Mouse (Mus musculus) cerebellum, adult 2 months (tissue): ENCODE data around the gene Spata9. TPM values are rescaled to one million over a fixed set of nuclear protein-coding genes. Genes with fewer than 3 reads are reported as not detected.

ENCODE experiments used
- DNase-seq, 2 experiments: peaks; one replicate each; pipeline ENCODE4 v3.0.0; 2021
- H3K27ac ChIP-seq: fragments of 200-500 bp; 2 replicates; pipeline ENCODE4 v1.5.1; 2012; ENCODE audit warnings: low read length, control low read depth, inconsistent platforms; ENCODE audit not compliant: insufficient read depth
- H3K27me3 ChIP-seq: fragments of 200-500 bp; 2 replicates; pipeline ENCODE4 v1.6.1; 2012; ENCODE audit warnings: inconsistent platforms, mild to moderate bottlenecking, low read length, moderate library complexity; ENCODE audit not compliant: control insufficient read depth, insufficient read depth
- H3K4me1 ChIP-seq: fragments of 200-500 bp; 2 replicates; pipeline ENCODE4 v1.6.1; 2011; ENCODE audit warnings: low read length; ENCODE audit not compliant: control insufficient read depth, insufficient read depth
- H3K4me3 ChIP-seq: fragments of 200-500 bp; replicated peaks from 2 replicates; pipeline ENCODE3; 2011; ENCODE audit warnings: mild to moderate bottlenecking, low read depth, low read length, control low read depth; ENCODE audit not compliant: insufficient read depth
- CTCF ChIP-seq: fragments of 200-500 bp; IDR thresholded peaks from 2 replicates; pipeline ENCODE4 v1.5.1; 2011; ENCODE audit warnings: low read depth, mild to moderate bottlenecking, control low read depth, low read length, moderate library complexity, borderline replicate concordance; ENCODE audit not compliant: insufficient read depth
- POLR2A ChIP-seq: fragments of 200-500 bp; IDR thresholded peaks from 2 replicates; pipeline ENCODE4 v1.6.1; 2011; ENCODE audit warnings: low read length, control low read depth, borderline replicate concordance; ENCODE audit not compliant: insufficient read depth
- WGBS: fragments of 180-500 bp; shearing (Covaris S2); methylation state at CpG from one replicate; pipeline ENCODE4 v1.1.7; 2018; 5-methylcytosine and 5-hydroxymethylcytosine counted together
- polyA plus RNA-seq: library from polyadenylated mRNA; depleted of rRNA; stranded (reverse); fragments of >200 nt; gene quantifications from 2 replicates; pipeline ENCODE4 v1.2.3, GENCODE M21; 2012; rRNA removed

Gene Spata9
- polyA plus RNA-seq, 1 experiment = 0.41 TPM

DNA sequence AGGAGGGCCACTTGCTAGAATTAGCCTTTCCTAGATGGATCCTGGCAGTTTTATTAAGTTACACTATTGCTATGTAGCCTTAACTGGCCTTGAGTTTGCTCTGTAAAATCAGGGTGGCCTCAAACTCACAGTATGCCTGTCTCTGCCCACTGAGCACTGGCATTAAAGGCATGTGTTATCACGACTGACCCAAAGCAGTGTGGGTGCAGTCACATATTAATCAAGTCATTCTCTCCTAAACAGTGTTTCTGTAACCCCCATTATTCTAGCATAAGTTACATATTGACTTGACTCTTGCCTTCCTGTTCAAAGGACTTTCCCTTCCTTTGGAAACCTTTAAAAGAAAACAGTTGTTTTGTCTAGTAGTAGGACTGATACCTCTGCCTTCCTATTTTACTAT lies 75.5 kb downstream of the Spata9 start:
- whole genome bisulfite sequencing = 64% methylated on average over 1 of the region's 1 CpGs
- Histone ChIP-seq H3K4me1 (no peaks in the 10 kb centered on the region), H3K4me3 (no peak overlapping the region), H3K27ac (no peak overlapping the region), H3K27me3 (no peaks in the 10 kb centered on the region)
- TF ChIP-seq POLR2A = no peak
- TF ChIP-seq CTCF = no peak
- DNase-seq = no peak

DNA sequence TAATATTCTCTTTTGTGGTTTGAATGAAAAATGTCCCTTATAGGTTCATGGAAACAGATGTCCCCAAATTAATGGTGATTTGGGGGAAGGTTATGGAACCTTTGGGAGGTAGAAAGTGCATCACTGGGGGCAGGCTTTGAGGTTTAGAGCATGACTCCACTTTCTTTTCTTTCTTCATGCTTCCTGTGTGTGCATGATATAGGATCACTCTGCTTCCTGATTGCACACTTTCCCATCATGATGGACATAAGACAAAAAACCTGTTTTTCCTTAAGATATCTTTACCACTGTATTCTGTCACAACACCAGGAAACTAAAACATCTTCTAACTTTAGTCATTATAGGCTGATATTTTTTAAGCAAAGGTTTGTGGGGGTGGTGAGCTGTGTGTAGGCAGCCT lies 78.0 kb downstream of the Spata9 start:
- H3K27ac ChIP-seq = no peak overlapping the region
- no peak for DNase-seq
- no peaks in the 10 kb centered on the region for H3K27me3 ChIP-seq
- no peak overlapping the region for H3K4me3 ChIP-seq
- H3K4me1 ChIP-seq = no peaks in the 10 kb centered on the region
- TF ChIP-seq CTCF = no peak
- no peak for TF ChIP-seq POLR2A

Other genes with a start within 250 kb of the Spata9 start
- 68.6 and 80.1 TPM in 2 replicates for gene Glrx, start 127.3 kb upstream of the Spata9 start, polyA plus RNA-seq
- gene Rhobtb3, start 23.2 kb upstream of the Spata9 start, polyA plus RNA-seq = 14.9 and 17.2 TPM in 2 replicates
- gene Rfesd, start 51.6 kb downstream of the Spata9 start, polyA plus RNA-seq = 14.9 and 16.9 TPM in 2 replicates
- gene Gpr150, start 89.8 kb downstream of the Spata9 start, polyA plus RNA-seq = 3.4 and 3.6 TPM in 2 replicates
- 5.6 TPM in 2 replicates for gene Arsk, start 131.5 kb downstream of the Spata9 start, polyA plus RNA-seq
- 15.0 and 17.3 TPM in 2 replicates for gene Ttc37, start 131.6 kb downstream of the Spata9 start, polyA plus RNA-seq